Mouse (Mus musculus) megakaryocyte progenitor cell, adult 5-6 weeks (primary cell): ENCODE results near the gene Lilrb4a. TPM values are rescaled to one million over a fixed set of nuclear protein-coding genes. Genes with fewer than 3 reads are reported as not detected.
"Not testable (repeated sequence)": the region's sequence is repeated elsewhere in the genome, so short reads cannot be mapped to it uniquely, and the experiment has no call there.

ENCODE experiments used
- ATAC-seq: replicated peaks from 2 replicates; pipeline ENCODE4 v1.8.0; 2016; ENCODE audit warnings: mild to moderate bottlenecking, moderate TSS enrichment, inconsistent platforms; ENCODE audit not compliant: poor library complexity
- total RNA-seq, 2 experiments: library from RNA; stranded (forward) in 1 of 2; stranded (reverse) in 1 of 2; fragments of 157-497, 149-512 nt in 1 of 2; fragments of 200-1000 nt in 1 of 2; gene quantifications; 2 replicates each; pipeline versions ENCODE4 v1.2.3 to v1.2.4; 2015 to 2017

The Lilrb4a gene
- 27.7 and 39.5 TPM in 2 replicates for total RNA-seq (2015)
- 26.8 and 31.4 TPM in 2 replicates for total RNA-seq (2017)

- peak; percentile 99 for ATAC-seq
Measured at GRCm38 (mm10) chr10:51490691-51491090, at the start of gene Lilrb4a. Lilrb4a (plus strand) TSS chr10:51490956.

- ATAC-seq, result no peak
Measured at GRCm38 (mm10) chr10:51451610-51452009, 39.1 kb upstream of the Lilrb4a start.

- peak; percentile 80 for ATAC-seq
Measured at GRCm38 (mm10) chr10:51453616-51454298, 37.0 kb upstream of the Lilrb4a start.

- peak; percentile 24 for ATAC-seq
Measured at GRCm38 (mm10) chr10:51454365-51454764, 36.4 kb upstream of the Lilrb4a start.

- ATAC-seq, result peak; percentile 74
Measured at GRCm38 (mm10) chr10:51455762-51456161, 35.0 kb upstream of the Lilrb4a start.

GRCm38 (mm10) chr10:51456369-51456768, 34.4 kb upstream of the Lilrb4a start:
- peak; percentile 38 for ATAC-seq

GRCm38 (mm10) chr10:51463800-51464199, 27.0 kb upstream of the Lilrb4a start:
- ATAC-seq, result not testable (repeated sequence)

- peak; percentile 98 for ATAC-seq
Measured at GRCm38 (mm10) chr10:51480397-51480796, 10.4 kb upstream of the Lilrb4a start, which contains the start of the genes Gm49339 and Lilr4b. Gm49339 (plus strand) TSS chr10:51480612. Lilr4b (plus strand) TSS chr10:51480632.

- ATAC-seq, result peak; percentile 90
Measured at GRCm38 (mm10) chr10:51520021-51520420, 29.3 kb downstream of the Lilrb4a start.

- peak; percentile 61 for ATAC-seq
Measured at GRCm38 (mm10) chr10:51521453-51521852, 30.7 kb downstream of the Lilrb4a start.

- ATAC-seq, result peak; percentile 41
Measured at GRCm38 (mm10) chr10:51526090-51526489, 35.3 kb downstream of the Lilrb4a start.

GRCm38 (mm10) chr10:51526633-51527032, 35.9 kb downstream of the Lilrb4a start:
- no peak for ATAC-seq

- peak; percentile 45 for ATAC-seq
Measured at GRCm38 (mm10) chr10:51528840-51529434, 38.2 kb downstream of the Lilrb4a start.

GRCm38 (mm10) chr10:51529497-51529896, 38.7 kb downstream of the Lilrb4a start:
- no peak for ATAC-seq

GRCm38 (mm10) chr10:51530813-51531212, 40.1 kb downstream of the Lilrb4a start:
- peak; percentile 76 for ATAC-seq

Other genes with a start within 250 kb of the Lilrb4a start
- gene Gm49339, start 10.3 kb upstream of the Lilrb4a start, total RNA-seq (2015), result 1.1 TPM in 1 of 2 replicates, not detected in the other
- gene Gm49339, start 10.3 kb upstream of the Lilrb4a start, total RNA-seq (2017), result 0.20 and 1.1 TPM in 2 replicates
- gene Lilr4b, start 10.3 kb upstream of the Lilrb4a start, total RNA-seq (2015), result 19.2 and 24.3 TPM in 2 replicates
- gene Lilr4b, start 10.3 kb upstream of the Lilrb4a start, total RNA-seq (2017), result 12.6 and 21.0 TPM in 2 replicates
- not detected in 2 replicates for gene Fam162b, start 99.6 kb downstream of the Lilrb4a start, total RNA-seq (2015)
- gene Fam162b, start 99.6 kb downstream of the Lilrb4a start, total RNA-seq (2017), result not detected in 2 replicates
- gene Gprc6a, start 140.5 kb downstream of the Lilrb4a start, total RNA-seq (2015), result not detected in 2 replicates
- gene Gprc6a, start 140.5 kb downstream of the Lilrb4a start, total RNA-seq (2017), result not detected in 2 replicates
- gene Rfx6, start 186.8 kb downstream of the Lilrb4a start, total RNA-seq (2015), result not detected in 2 replicates
- not detected in 2 replicates for gene Rfx6, start 186.8 kb downstream of the Lilrb4a start, total RNA-seq (2017)